Mouse (Mus musculus) liver, embryonic 14.5 days (tissue): ENCODE results near the gene 4921536K21Rik.

ENCODE experiments used
- CTCF ChIP-seq: IDR thresholded peaks from 2 replicates; pipeline ENCODE4 v1.5.1; 2016; ENCODE audit warnings: antibody characterized with exemption, low read depth, control low read depth
- EP300 ChIP-seq: IDR thresholded peaks from 2 replicates; pipeline ENCODE4 v1.6.1; 2016; ENCODE audit warnings: antibody characterized with exemption, low read depth

DNA sequence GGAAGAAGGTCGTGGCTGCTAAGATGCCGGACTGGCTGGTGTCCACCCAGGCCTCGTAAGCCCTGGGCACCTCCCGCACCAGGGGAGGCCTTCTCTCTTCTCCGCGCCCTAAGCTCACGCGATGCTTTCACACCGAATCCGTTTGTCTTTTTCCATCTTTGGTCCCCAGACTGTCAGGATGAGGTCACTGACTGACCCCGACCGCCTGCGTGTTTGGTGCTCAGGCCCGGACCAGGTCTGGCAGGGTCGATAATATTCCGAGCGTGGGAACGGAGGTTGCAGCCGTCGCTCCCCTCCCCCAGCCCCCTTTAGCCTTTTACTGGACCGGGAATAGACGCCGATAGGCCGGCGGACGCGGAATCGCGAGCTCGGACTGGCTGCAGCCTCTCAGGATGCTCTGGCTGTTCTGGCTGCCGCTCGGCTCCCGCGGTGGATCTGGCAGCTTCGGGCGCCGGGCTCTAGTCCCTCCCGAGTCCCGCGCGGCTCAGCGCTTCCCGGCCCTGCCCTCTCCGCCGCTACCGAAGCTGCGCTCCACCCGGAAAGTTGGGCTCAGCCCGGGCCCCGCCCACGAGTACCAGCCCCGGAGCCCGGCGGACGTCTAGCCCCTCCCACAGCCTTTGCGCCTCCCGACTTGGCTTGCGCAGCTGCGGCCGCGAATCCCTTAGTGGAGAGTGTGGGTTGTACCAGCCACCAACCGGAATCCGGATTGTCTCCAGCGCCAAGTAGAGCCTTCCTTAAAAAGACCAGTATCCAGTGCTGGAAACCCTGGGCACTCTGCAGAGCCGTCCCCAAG is 18.6 kb upstream of the 4921536K21Rik start:
- no peak for TF ChIP-seq CTCF
- no peak for TF ChIP-seq EP300
